Mouse (Mus musculus) heart, embryonic 14.5 days (tissue): ENCODE data around the gene Crygs. TPM values are rescaled to one million over a fixed set of nuclear protein-coding genes. Genes with fewer than 3 reads are reported as not detected.

Experiments used
- ATAC-seq: fragments of 200-750 bp; cut with Nextera tagmentation; 2 replicates; pipeline ENCODE4 v1.8.0; 2017; ENCODE audit warnings: low read depth, moderate TSS enrichment; ENCODE audit not compliant: insufficient number of reproducible peaks, insufficient read depth, low FRiP score
- H3K27ac ChIP-seq, 2 experiments: fragments of 200-500 bp in 1 of 2; fragments of 300-500 bp in 1 of 2; sonication (generic) in 1 of 2; replicated peaks in 1 of 2; 2 replicates each; pipeline ENCODE4 v1.5.1; 2012 to 2014; ENCODE audit warnings: low read depth in 2 of 2, low read length in 2 of 2, control low read depth in 1 of 2, mild to moderate bottlenecking in 1 of 2, mixed read lengths in 1 of 2; ENCODE audit not compliant: control insufficient read depth in 1 of 2, insufficient read depth in 1 of 2
- H3K27me3 ChIP-seq: fragments of 300-500 bp; sonication (generic); 2 replicates; pipeline ENCODE4 v1.6.1; 2014; ENCODE audit warnings: mild to moderate bottlenecking, low read length, control low read depth; ENCODE audit not compliant: control insufficient read depth, insufficient read depth
- H3K36me3 ChIP-seq: fragments of 300-500 bp; sonication (generic); 2 replicates; pipeline ENCODE4 v1.6.1; 2014; ENCODE audit warnings: mild to moderate bottlenecking, control low read depth, low read length, mixed read lengths; ENCODE audit not compliant: control insufficient read depth, insufficient read depth
- H3K4me1 ChIP-seq, 2 experiments: fragments of 200-500 bp in 1 of 2; fragments of 300-500 bp in 1 of 2; sonication (generic) in 1 of 2; 2 replicates each; pipeline ENCODE4 v1.6.1; 2012 to 2014; ENCODE audit warnings: low read length in 2 of 2, control low read depth in 1 of 2, mixed read lengths in 1 of 2; ENCODE audit not compliant: control insufficient read depth in 2 of 2, insufficient read depth in 2 of 2
- H3K4me2 ChIP-seq: fragments of 300-500 bp; sonication (generic); 2 replicates; pipeline ENCODE4 v1.6.1; 2014; ENCODE audit warnings: mild to moderate bottlenecking, low read length
- H3K4me3 ChIP-seq, 2 experiments: fragments of 200-500 bp in 1 of 2; fragments of 300-500 bp in 1 of 2; sonication (generic) in 1 of 2; 2 replicates each; pipeline ENCODE4 v1.5.1; 2012 to 2014; ENCODE audit warnings: low read length in 2 of 2, mild to moderate bottlenecking in 2 of 2, control low read depth in 1 of 2, low read depth in 1 of 2, moderate library complexity in 1 of 2; ENCODE audit not compliant: control insufficient read depth in 1 of 2, insufficient read depth in 1 of 2
- H3K9ac ChIP-seq: fragments of 300-500 bp; sonication (generic); 2 replicates; pipeline ENCODE4 v1.6.1; 2014; ENCODE audit warnings: mild to moderate bottlenecking, low read length
- H3K9me3 ChIP-seq: fragments of 300-500 bp; sonication (generic); 2 replicates; pipeline ENCODE4 v1.6.1; 2016; ENCODE audit warnings: low read length, control low read depth; ENCODE audit not compliant: control insufficient read depth
- WGBS: fragments of 180-500 bp; shearing (Covaris S2); extraction: QIAGEN DNeasy Blood & Tissue Kit; methylation state at CpG from one replicate; pipeline ENCODE4 v1.1.7; 2014; 5-methylcytosine and 5-hydroxymethylcytosine counted together
- polyA plus RNA-seq: library from polyadenylated mRNA; unstranded; fragments of >200 nt; fragmentation: Nextera tagmentation; extraction: Ambion mirVana; gene quantifications from 2 replicates; pipeline ENCODE4 v1.2.1, GENCODE M21; 2014

The Crygs gene
- polyA plus RNA-seq, 1 experiment from 2014 or later = not detected

- no peaks in the 10 kb centered on the region for H3K4me1 ChIP-seq
- H3K27me3 ChIP-seq = no peaks in the 10 kb centered on the region
- 78% methylated on average over 7 of the region's 7 CpGs for WGBS
- no peak for ATAC-seq
- H3K4me2 ChIP-seq = no peak overlapping the region
- H3K4me3 ChIP-seq = no peak overlapping the region
- H3K36me3 ChIP-seq = no peaks in the 10 kb centered on the region
- H3K27ac ChIP-seq = no peak overlapping the region
- no peaks in the 10 kb centered on the region for H3K9me3 ChIP-seq
- no peak overlapping the region for H3K9ac ChIP-seq
Measured at GRCm38 (mm10) chr16:22802786-22803185, 8.6 kb downstream of the Crygs start.

- WGBS = 58% methylated on average over 5 of the region's 5 CpGs
- Histone ChIP-seq H3K27ac (no peak overlapping the region), H3K4me3 (no peak overlapping the region), H3K4me2 (no peak overlapping the region), H3K27me3 (no peaks in the 10 kb centered on the region), H3K9ac (no peak overlapping the region), H3K9me3 (no peaks in the 10 kb centered on the region), H3K4me1 (no peaks in the 10 kb centered on the region), H3K36me3 (no peaks in the 10 kb centered on the region)
- no peak for ATAC-seq
Measured at GRCm38 (mm10) chr16:22800849-22801109, 10.6 kb downstream of the Crygs start.

GRCm38 (mm10) chr16:22800026-22800848, 11.1 kb downstream of the Crygs start:
- no peak overlapping the region for H3K4me3 ChIP-seq
- no peak overlapping the region for H3K4me2 ChIP-seq
- no peaks in the 10 kb centered on the region for H3K27me3 ChIP-seq
- H3K9ac ChIP-seq = no peak overlapping the region
- no peaks in the 10 kb centered on the region for H3K4me1 ChIP-seq
- no peak overlapping the region for H3K27ac ChIP-seq
- H3K9me3 ChIP-seq = no peaks in the 10 kb centered on the region
- 73% methylated on average over 6 of the region's 6 CpGs for WGBS
- ATAC-seq = no peak
- H3K36me3 ChIP-seq = no peaks in the 10 kb centered on the region

DNA sequence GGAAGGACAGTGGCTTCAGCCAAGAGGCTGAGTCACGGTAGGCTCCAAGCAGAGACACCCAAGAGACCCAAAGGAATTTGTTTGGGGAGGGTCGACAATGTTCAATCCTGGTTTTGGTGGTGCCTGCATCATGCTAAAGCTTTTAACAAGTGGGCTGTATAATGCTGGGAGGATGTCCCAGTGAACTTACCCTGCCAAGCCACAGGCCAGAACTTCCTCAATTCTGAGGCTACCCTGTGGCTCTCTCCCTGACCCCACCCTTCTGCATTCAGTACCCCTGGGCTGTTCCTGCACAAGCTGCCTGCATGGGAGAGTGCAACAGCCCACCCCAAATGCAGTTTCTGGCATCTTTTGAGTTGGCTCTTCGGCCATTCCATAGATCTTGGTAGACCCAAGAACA, 12.9 kb downstream of the Crygs start:
- ATAC-seq = no peak
- 79% methylated on average over 3 of the region's 3 CpGs for WGBS
- no peaks in the 10 kb centered on the region for H3K9me3 ChIP-seq
- no peak overlapping the region for H3K4me2 ChIP-seq
- H3K27ac ChIP-seq = no peak overlapping the region
- no peaks in the 10 kb centered on the region for H3K27me3 ChIP-seq
- H3K36me3 ChIP-seq = no peaks in the 10 kb centered on the region
- no peak overlapping the region for H3K9ac ChIP-seq
- no peak overlapping the region for H3K4me3 ChIP-seq
- H3K4me1 ChIP-seq = no peaks in the 10 kb centered on the region

DNA sequence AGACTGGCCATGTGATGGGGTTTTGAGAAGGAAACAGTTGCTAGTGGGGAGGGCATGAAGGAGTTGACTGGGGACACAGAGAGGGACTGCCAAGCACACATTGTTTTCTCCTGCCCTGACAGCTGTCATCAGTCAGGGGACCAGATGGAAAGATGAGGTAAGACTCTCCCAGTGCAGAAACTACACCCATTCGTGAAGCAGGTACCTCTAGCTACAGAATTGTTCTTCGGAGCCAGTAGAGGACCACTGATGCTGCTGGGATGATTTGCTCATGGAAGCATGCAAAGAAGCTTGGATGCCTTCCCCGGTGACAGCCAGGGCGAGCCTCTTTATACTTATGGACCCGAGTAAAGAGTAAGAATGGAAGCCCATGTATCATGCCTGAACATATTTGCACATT, 13.9 kb downstream of the Crygs start:
- Histone ChIP-seq H3K27me3 (no peaks in the 10 kb centered on the region), H3K4me3 (no peak overlapping the region), H3K27ac (no peak overlapping the region), H3K9ac (no peak overlapping the region), H3K36me3 (no peaks in the 10 kb centered on the region), H3K9me3 (no peaks in the 10 kb centered on the region), H3K4me1 (no peaks in the 10 kb centered on the region), H3K4me2 (no peak overlapping the region)
- ATAC-seq = no peak
- 77% methylated on average over 5 of the region's 5 CpGs for WGBS

DNA sequence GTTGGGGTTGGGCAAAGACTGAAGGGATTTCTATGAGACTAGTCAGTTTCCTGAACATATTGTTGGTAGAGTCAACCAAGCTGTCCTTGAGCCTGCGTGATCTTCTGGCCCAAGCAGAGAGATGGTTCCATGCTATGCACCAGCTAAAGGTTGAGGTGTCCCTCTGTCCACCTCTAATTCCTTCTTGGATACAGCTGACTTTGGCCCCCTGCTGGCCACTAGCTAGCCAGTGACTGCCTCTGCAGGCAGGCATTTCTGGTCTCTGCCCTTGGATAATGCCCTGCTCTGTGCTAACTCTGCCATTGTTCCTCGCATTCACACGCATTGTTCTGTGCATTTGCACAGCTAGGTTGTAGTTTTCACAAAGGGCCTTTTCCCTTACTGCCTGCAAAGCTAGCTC, 15.9 kb downstream of the Crygs start:
- no peak overlapping the region for H3K4me2 ChIP-seq
- WGBS = 71% methylated on average over 3 of the region's 3 CpGs
- no peak for ATAC-seq
- H3K4me3 ChIP-seq = no peak overlapping the region
- no peaks in the 10 kb centered on the region; a peak in 1 of 4 replicates for H3K4me1 ChIP-seq
- H3K36me3 ChIP-seq = no peaks in the 10 kb centered on the region
- no peaks in the 10 kb centered on the region for H3K27me3 ChIP-seq
- H3K27ac ChIP-seq = no peak overlapping the region
- H3K9ac ChIP-seq = no peak overlapping the region
- H3K9me3 ChIP-seq = no peaks in the 10 kb centered on the region

GRCm38 (mm10) chr16:22791235-22791634, 20.1 kb downstream of the Crygs start:
- ATAC-seq = no peak
- Histone ChIP-seq H3K27ac (no peak overlapping the region), H3K27me3 (no peaks in the 10 kb centered on the region), H3K4me2 (no peak overlapping the region), H3K4me3 (no peak overlapping the region), H3K9me3 (no peaks in the 10 kb centered on the region), H3K36me3 (no peaks in the 10 kb centered on the region), H3K4me1 (peaks cover 0 to 2% of the 10 kb centered on the region in 2 experiments; a peak in 1 of 4 replicates), H3K9ac (no peak overlapping the region)
- 17% methylated on average over 2 of the region's 2 CpGs for WGBS

- no peaks in the 10 kb centered on the region for H3K36me3 ChIP-seq
- no peaks in the 10 kb centered on the region for H3K27me3 ChIP-seq
- no peak overlapping the region for H3K9ac ChIP-seq
- no peak overlapping the region for H3K27ac ChIP-seq
- no peak for ATAC-seq
- H3K4me1 ChIP-seq = peaks cover 0 to 2% of the 10 kb centered on the region in 2 experiments; a peak in 1 of 4 replicates
- H3K9me3 ChIP-seq = no peaks in the 10 kb centered on the region
- H3K4me2 ChIP-seq = no peak overlapping the region
- no peak overlapping the region for H3K4me3 ChIP-seq
- 40% methylated on average over 10 of the region's 10 CpGs for WGBS
Measured at GRCm38 (mm10) chr16:22789908-22790367, 21.4 kb downstream of the Crygs start.
